Mouse (Mus musculus) C2C12 (cell line): ENCODE measurements around the gene Kctd13. TPM values are rescaled to one million over a fixed set of nuclear protein-coding genes. Genes with fewer than 3 reads are reported as not detected.
A peak's percentile ranks its signal among the peaks of the same experiment; 100 is the strongest.
"Not testable (repeated sequence)": the region's sequence is repeated elsewhere in the genome, so short reads cannot be mapped to it uniquely, and the experiment has no call there.

Experiments used
- H3K27me3 ChIP-seq: one replicate; pipeline ENCODE4 v1.6.1; 2011; ENCODE audit not compliant: control insufficient read depth, insufficient read depth, insufficient read length
- H3K36me3 ChIP-seq: one replicate; pipeline ENCODE4 v1.6.1; 2011; ENCODE audit not compliant: control insufficient read depth, insufficient read depth
- H3K4me3 ChIP-seq: one replicate; pipeline ENCODE4 v1.5.1; 2011; ENCODE audit warnings: mild to moderate bottlenecking, control low read depth; ENCODE audit not compliant: poor library complexity, insufficient read depth, severe bottlenecking
- H3K79me2 ChIP-seq: one replicate; pipeline ENCODE4 v1.6.1; 2011; ENCODE audit not compliant: control insufficient read depth, insufficient read depth
- H3K79me3 ChIP-seq: one replicate; pipeline ENCODE4 v1.6.1; 2011; ENCODE audit warnings: low read depth, control low read depth
- H3ac ChIP-seq: one replicate; pipeline ENCODE3; 2011; ENCODE audit warnings: low read depth; ENCODE audit not compliant: control insufficient read depth, insufficient read length
- CEBPB ChIP-seq: IDR thresholded peaks from one replicate; pipeline ENCODE4 v1.6.1; 2011; ENCODE audit warnings: low read depth, mild to moderate bottlenecking, control low read depth, moderate library complexity
- CTCF ChIP-seq: IDR thresholded peaks from one replicate; pipeline ENCODE4 v1.5.1; 2011; ENCODE audit not compliant: control insufficient read depth, insufficient read depth, insufficient read length
- FOSL1 ChIP-seq: IDR thresholded peaks from one replicate; pipeline ENCODE4 v1.8.0; 2011; ENCODE audit warnings: mild to moderate bottlenecking, low read length; ENCODE audit not compliant: poor library complexity, insufficient read depth, severe bottlenecking
- MAX ChIP-seq: IDR thresholded peaks from one replicate; pipeline ENCODE4 v1.6.1; 2011; ENCODE audit warnings: mild to moderate bottlenecking, control low read depth
- MYOD1 ChIP-seq: IDR thresholded peaks from one replicate; pipeline ENCODE4 v1.6.1; 2011; ENCODE audit warnings: low read depth; ENCODE audit not compliant: control insufficient read depth, insufficient read length
- MYOG ChIP-seq: IDR thresholded peaks from one replicate; pipeline ENCODE4 v1.6.1; 2011; ENCODE audit not compliant: control insufficient read depth, insufficient read length; ENCODE audit errors: extremely low read depth
- USF1 ChIP-seq: IDR thresholded peaks from one replicate; pipeline ENCODE4 v1.6.1; 2011; ENCODE audit warnings: low read depth, mild to moderate bottlenecking, control low read depth, moderate library complexity
- polyA plus RNA-seq: library from polyadenylated mRNA; unstranded; fragments of >200 nt; fragmentation: generic; extraction: Trizol; gene quantifications from one replicate; pipeline ENCODE4 v1.2.1, GENCODE M21; 2012; ENCODE audit warnings: missing spikeins

Kctd13 gene
- polyA plus RNA-seq, 1 experiment = 18.3 TPM

DNA sequence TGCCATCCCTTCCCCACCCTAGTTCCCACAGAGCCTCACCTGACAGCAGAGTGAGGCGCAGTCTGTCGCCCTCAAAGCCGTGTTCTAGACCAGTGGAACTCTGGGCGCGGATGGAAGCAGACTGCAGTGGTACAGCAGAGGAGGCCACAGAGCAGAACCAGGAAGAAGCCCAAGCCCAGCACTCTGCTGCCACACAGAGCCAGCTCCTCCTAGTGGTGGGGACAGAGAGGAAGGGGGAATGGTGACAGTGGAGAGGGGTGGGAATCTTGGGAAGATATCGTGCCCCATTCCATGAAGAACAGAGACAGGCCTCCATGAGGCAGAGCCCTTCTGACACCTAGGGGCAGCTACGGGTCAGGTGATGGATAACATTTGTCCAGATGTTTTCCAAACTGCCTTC, 39.8 kb upstream of the Kctd13 start:
- Histone ChIP-seq H3ac (no peak overlapping the region), H3K79me2 (peaks cover 5% of the 10 kb centered on the region), H3K36me3 (no peaks in the 10 kb centered on the region), H3K79me3 (peaks cover 6% of the 10 kb centered on the region), H3K27me3 (no peaks in the 10 kb centered on the region), H3K4me3 (no peak overlapping the region)
- no peak for TF ChIP-seq MAX
- TF ChIP-seq CTCF = peak; percentile 1
- no peak for TF ChIP-seq MYOD1
- TF ChIP-seq CEBPB = no peak
- no peak for TF ChIP-seq MYOG
- TF ChIP-seq FOSL1 = no peak

DNA sequence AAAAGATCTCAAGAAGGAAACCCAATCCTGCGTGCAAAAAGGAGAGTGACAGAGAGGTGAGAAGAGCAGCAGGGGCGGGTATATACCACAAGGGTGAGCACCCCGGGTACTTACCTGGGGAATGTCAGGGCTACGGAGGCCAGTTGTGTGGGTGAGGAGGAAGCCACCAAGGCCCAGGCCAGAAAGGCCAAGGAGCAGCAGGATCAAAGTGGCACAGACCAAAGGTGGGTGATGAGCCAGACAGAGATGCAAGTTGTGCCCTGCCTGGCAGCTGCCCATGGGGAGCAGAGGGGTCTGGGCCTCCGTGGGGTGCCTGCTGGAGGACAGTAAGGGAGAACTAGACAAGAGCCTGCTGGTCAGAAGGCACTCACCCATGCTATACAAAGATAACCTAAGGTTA, 31.8 kb upstream of the Kctd13 start:
- Histone ChIP-seq H3ac (no peak overlapping the region), H3K79me2 (no peaks in the 10 kb centered on the region), H3K79me3 (no peaks in the 10 kb centered on the region), H3K27me3 (no peaks in the 10 kb centered on the region), H3K36me3 (no peaks in the 10 kb centered on the region), H3K4me3 (no peak overlapping the region)
- TF ChIP-seq MAX (no peak), MYOD1 (no peak), MYOG (no peak), FOSL1 (no peak)

- H3K79me2 ChIP-seq = no peaks in the 10 kb centered on the region
- no peaks in the 10 kb centered on the region for H3K27me3 ChIP-seq
- TF ChIP-seq FOSL1 (no peak), CTCF (no peak), MYOG (no peak), MAX (no peak), CEBPB (no peak), MYOD1 (no peak), USF1 (no peak)
- no peaks in the 10 kb centered on the region for H3K79me3 ChIP-seq
- no peaks in the 10 kb centered on the region for H3K36me3 ChIP-seq
- peak overlapping the region; percentile 73 for H3ac ChIP-seq
- H3K4me3 ChIP-seq = peak overlapping the region; percentile 34
Observed at GRCm38 (mm10) chr7:126897390-126898101, 31.1 kb upstream of the Kctd13 start.

GRCm38 (mm10) chr7:126898102-126898990, 30.3 kb upstream of the Kctd13 start:
- TF ChIP-seq CEBPB (no peak), USF1 (no peak), MYOG (no peak), MYOD1 (no peak), MAX (no peak), FOSL1 (no peak), CTCF (no peak)
- H3K79me3 ChIP-seq = no peaks in the 10 kb centered on the region
- no peaks in the 10 kb centered on the region for H3K79me2 ChIP-seq
- peak overlapping the region; percentile 34 for H3K4me3 ChIP-seq
- no peaks in the 10 kb centered on the region for H3K36me3 ChIP-seq
- no peaks in the 10 kb centered on the region for H3K27me3 ChIP-seq
- peak overlapping the region; percentile 73 for H3ac ChIP-seq

DNA sequence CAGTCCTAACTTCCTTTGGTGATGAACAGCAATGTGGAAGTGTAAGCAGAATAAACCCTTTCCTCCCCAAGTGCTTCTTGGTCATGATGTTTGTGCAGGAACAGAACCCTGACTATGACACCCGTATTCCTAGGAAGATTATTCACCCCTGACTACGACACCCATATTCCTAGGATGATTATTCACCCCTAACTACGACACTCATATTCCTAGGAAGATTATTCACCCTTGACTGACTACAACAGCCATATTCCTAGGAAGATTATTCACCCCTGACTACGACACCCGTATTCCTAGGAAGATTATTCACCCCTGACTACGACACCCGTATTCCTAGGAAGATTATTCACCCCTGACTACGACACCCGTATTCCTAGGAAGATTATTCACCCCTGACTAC, 28.9 kb upstream of the Kctd13 start:
- not testable (repeated sequence) for H3K4me3 ChIP-seq, H3K79me2 ChIP-seq, H3K36me3 ChIP-seq, H3K79me3 ChIP-seq, H3K27me3 ChIP-seq, H3ac ChIP-seq

GRCm38 (mm10) chr7:126905590-126905989, 23.1 kb upstream of the Kctd13 start:
- Histone ChIP-seq H3ac (no peak overlapping the region), H3K79me2 (no peaks in the 10 kb centered on the region), H3K27me3 (no peaks in the 10 kb centered on the region), H3K4me3 (no peak overlapping the region), H3K36me3 (no peaks in the 10 kb centered on the region), H3K79me3 (no peaks in the 10 kb centered on the region)
- no peak for TF ChIP-seq CEBPB
- TF ChIP-seq MAX = no peak
- no peak for TF ChIP-seq MYOD1
- TF ChIP-seq CTCF = no peak
- TF ChIP-seq USF1 = no peak
- TF ChIP-seq MYOG = no peak
- no peak for TF ChIP-seq FOSL1
